Mouse (Mus musculus): ENCODE results near the gene Rpl39l.

GRCm38 (mm10) chr16:10169123-10169905, 712 bp upstream of the Rpl39l start:
- TF ChIP-seq CTCF (conservative IDR thresholded peaks at IDR 0.05; ENCODE audit: low read length) = no peak
- TF ChIP-seq NANOG (IDR thresholded peaks at IDR 0.05; ENCODE audit: borderline replicate concordance, low read length) = no peak
- TF ChIP-seq POU5F1 (IDR thresholded peaks at IDR 0.05; ENCODE audit: borderline replicate concordance, low read length) = no peak

All from E14TG2a.4 (cell line).